Mouse (Mus musculus) lung, embryonic 14.5 days (tissue): Measurements from ENCODE around the gene Papln. TPM values are rescaled to one million over a fixed set of nuclear protein-coding genes. Genes with fewer than 3 reads are reported as not detected.

ENCODE experiments used
- ATAC-seq: fragments of 200-750 bp; cut with Nextera tagmentation; 2 replicates; pipeline ENCODE4 v1.8.0; 2017; ENCODE audit warnings: mild to moderate bottlenecking, moderate TSS enrichment, moderate library complexity; ENCODE audit not compliant: insufficient read depth
- DNase-seq: peaks from one replicate; pipeline ENCODE4 v3.0.0-alpha.2; 2015
- H3K27ac ChIP-seq: fragments of 300-500 bp; sonication (generic); 2 replicates; pipeline ENCODE4 v1.5.1; 2014; ENCODE audit warnings: low read depth, mild to moderate bottlenecking, moderate library complexity
- H3K27me3 ChIP-seq: fragments of 300-500 bp; sonication (generic); 2 replicates; pipeline ENCODE4 v1.6.1; 2014; ENCODE audit warnings: low read length, control low read depth; ENCODE audit not compliant: insufficient read depth
- H3K36me3 ChIP-seq: fragments of 300-500 bp; sonication (generic); 2 replicates; pipeline ENCODE4 v1.6.1; 2014; ENCODE audit warnings: control low read depth; ENCODE audit not compliant: insufficient read depth
- H3K4me1 ChIP-seq: fragments of 300-500 bp; sonication (generic); 2 replicates; pipeline ENCODE4 v1.6.1; 2014; ENCODE audit warnings: antibody characterized with exemption, control low read depth; ENCODE audit not compliant: insufficient read depth
- H3K4me2 ChIP-seq: fragments of 300-500 bp; sonication (generic); 2 replicates; pipeline ENCODE4 v1.6.1; 2014; ENCODE audit warnings: mild to moderate bottlenecking
- H3K4me3 ChIP-seq: fragments of 300-500 bp; sonication (generic); 2 replicates; pipeline ENCODE4 v1.5.1; 2014; ENCODE audit warnings: low read depth, low read length
- H3K9ac ChIP-seq: fragments of 300-500 bp; sonication (generic); 2 replicates; pipeline ENCODE4 v1.6.1; 2014
- H3K9me3 ChIP-seq: fragments of 300-500 bp; sonication (generic); 2 replicates; pipeline ENCODE4 v1.6.1; 2016; ENCODE audit warnings: low read depth, low read length, control low read depth
- CTCF ChIP-seq: IDR thresholded peaks from 2 replicates; pipeline ENCODE4 v1.5.1; 2016; ENCODE audit warnings: antibody characterized with exemption, low read depth
- WGBS: fragments of 180-500 bp; shearing (Covaris S2); extraction: QIAGEN DNeasy Blood & Tissue Kit; methylation state at CpG from one replicate; pipeline ENCODE4 v1.1.7; 2014; 5-methylcytosine and 5-hydroxymethylcytosine counted together
- polyA plus RNA-seq: library from polyadenylated mRNA; unstranded; fragments of >200 nt; fragmentation: Nextera tagmentation; extraction: Ambion mirVana; gene quantifications from 2 replicates; pipeline ENCODE4 v1.2.1, GENCODE M21; 2014

Gene Papln
- polyA plus RNA-seq, 1 experiment from 2014 or later, result 0.67 TPM

- TF ChIP-seq CTCF, result no peak
- DNase-seq, result no peak
- Histone ChIP-seq H3K36me3 (peaks cover 37% of the 10 kb centered on the region), H3K27ac (no peak overlapping the region), H3K4me1 (no peaks in the 10 kb centered on the region), H3K9me3 (no peaks in the 10 kb centered on the region), H3K27me3 (no peaks in the 10 kb centered on the region), H3K4me2 (no peak overlapping the region), H3K9ac (no peak overlapping the region), H3K4me3 (no peak overlapping the region)
- WGBS, result 83% methylated on average over 10 of the region's 10 CpGs
- no peak for ATAC-seq
These were observed 28.3 kb downstream of the Papln start for GRCm38 (mm10) chr12:83791737-83792136.

- no peaks in the 10 kb centered on the region for H3K4me1 ChIP-seq
- DNase-seq, result peak; percentile 5
- no peak for TF ChIP-seq CTCF
- no peak; the same call in 1 of the 2 replicates for ATAC-seq
- WGBS, result 67% methylated on average over 10 of the region's 10 CpGs
- H3K4me2 ChIP-seq, result no peak overlapping the region
- H3K4me3 ChIP-seq, result no peak overlapping the region
- H3K27me3 ChIP-seq, result no peaks in the 10 kb centered on the region
- peaks cover 42% of the 10 kb centered on the region for H3K36me3 ChIP-seq
- no peak overlapping the region for H3K27ac ChIP-seq
- H3K9ac ChIP-seq, result no peak overlapping the region
- H3K9me3 ChIP-seq, result no peaks in the 10 kb centered on the region
These were observed 29.4 kb downstream of the Papln start for GRCm38 (mm10) chr12:83792706-83793410.

- WGBS, result 44% methylated on average over 2 of the region's 2 CpGs
- TF ChIP-seq CTCF, result no peak
- H3K4me1 ChIP-seq, result no peaks in the 10 kb centered on the region
These were observed 31.6 kb downstream of the Papln start for GRCm38 (mm10) chr12:83795051-83795450.

GRCm38 (mm10) chr12:83795586-83795985 lies 32.2 kb downstream of the Papln start:
- H3K27ac ChIP-seq, result no peak overlapping the region

More at GRCm38 (mm10) chr12:83795051-83795450, 31.6 kb downstream of the Papln start:
- no peaks in the 10 kb centered on the region for H3K9me3 ChIP-seq
- peaks cover 60% of the 10 kb centered on the region for H3K36me3 ChIP-seq
- DNase-seq (no peak), ATAC-seq (no peak)
- no peak overlapping the region for H3K4me2 ChIP-seq
- H3K4me3 ChIP-seq, result no peak overlapping the region
- H3K9ac ChIP-seq, result no peak overlapping the region
- no peaks in the 10 kb centered on the region for H3K27me3 ChIP-seq
- no peak overlapping the region for H3K27ac ChIP-seq

GRCm38 (mm10) chr12:83798313-83798712 lies 34.9 kb downstream of the Papln start:
- no peak for DNase-seq
- no peak for ATAC-seq
- Histone ChIP-seq H3K9me3 (no peaks in the 10 kb centered on the region), H3K4me3 (no peak overlapping the region), H3K36me3 (peaks cover 71% of the 10 kb centered on the region), H3K27me3 (no peaks in the 10 kb centered on the region), H3K9ac (no peak overlapping the region), H3K4me1 (no peaks in the 10 kb centered on the region), H3K27ac (no peak overlapping the region), H3K4me2 (no peak overlapping the region)
- TF ChIP-seq CTCF, result no peak
- WGBS, result 86% methylated on average over 5 of the region's 5 CpGs

More at GRCm38 (mm10) chr12:83795586-83795985, 32.2 kb downstream of the Papln start:
- no peak overlapping the region for H3K4me3 ChIP-seq
- no peak for ATAC-seq
- H3K4me1 ChIP-seq, result no peaks in the 10 kb centered on the region
- H3K9ac ChIP-seq, result no peak overlapping the region
- no peaks in the 10 kb centered on the region for H3K9me3 ChIP-seq
- H3K36me3 ChIP-seq, result peaks cover 66% of the 10 kb centered on the region
- no peak overlapping the region for H3K4me2 ChIP-seq
- no peak for DNase-seq
- no peaks in the 10 kb centered on the region for H3K27me3 ChIP-seq
- WGBS, result 88% methylated on average over 7 of the region's 7 CpGs
- no peak for TF ChIP-seq CTCF

- H3K4me2 ChIP-seq, result no peak overlapping the region
- peaks cover 3% of the 10 kb centered on the region; the same call in 1 of the 2 replicates for H3K9me3 ChIP-seq
- H3K4me3 ChIP-seq, result no peak overlapping the region
- H3K36me3 ChIP-seq, result peaks cover 80% of the 10 kb centered on the region
- H3K27ac ChIP-seq, result no peak overlapping the region
- peak; percentile 38; the same call in 1 of the 2 replicates for TF ChIP-seq CTCF
- H3K4me1 ChIP-seq, result no peaks in the 10 kb centered on the region
- DNase-seq (peak; percentile 39), ATAC-seq (no peak)
- H3K27me3 ChIP-seq, result no peaks in the 10 kb centered on the region
- no peak overlapping the region for H3K9ac ChIP-seq
- WGBS, result 62% methylated on average over 9 of the region's 9 CpGs
These were observed 37.5 kb downstream of the Papln start for GRCm38 (mm10) chr12:83800943-83801342.

GRCm38 (mm10) chr12:83803641-83804040 lies 40.2 kb downstream of the Papln start:
- H3K9me3 ChIP-seq, result peaks cover 8% of the 10 kb centered on the region; the same call in 1 of the 2 replicates
- H3K9ac ChIP-seq, result no peak overlapping the region
- no peak overlapping the region for H3K4me2 ChIP-seq
- H3K36me3 ChIP-seq, result peaks cover 86% of the 10 kb centered on the region
- no peaks in the 10 kb centered on the region for H3K4me1 ChIP-seq
- TF ChIP-seq CTCF, result no peak
- H3K27me3 ChIP-seq, result no peaks in the 10 kb centered on the region
- H3K4me3 ChIP-seq, result no peak overlapping the region
- ATAC-seq (no peak), DNase-seq (no peak)
- WGBS, result 92% methylated on average over 7 of the region's 7 CpGs
- no peak overlapping the region for H3K27ac ChIP-seq
